Mouse (Mus musculus) spleen, postnatal 4 days (tissue): ENCODE measurements around the gene Senp3.
A peak's percentile ranks its signal among the peaks of the same experiment; 100 is the strongest.
"Not testable (repeated sequence)": the region's sequence is repeated elsewhere in the genome, so short reads cannot be mapped to it uniquely, and the experiment has no call there.

Experiments
- DNase-seq, 2 experiments: peaks; one replicate each; pipeline ENCODE4 v3.0.0; 2022; ENCODE audit warnings: low spot score in 2 of 2

Gene Senp3

GRCm38 (mm10) chr11:69681314-69682208, at the start of gene Senp3:
Gene Senp3, minus strand, starts transcription at chr11:69682084.
- DNase-seq = peak; percentile 94 to 97

- not testable (repeated sequence) for DNase-seq
These were observed 49.5 kb upstream of the Senp3 start for GRCm38 (mm10) chr11:69731408-69731807.

- peak; percentile 75 to 89 for DNase-seq
These were observed 47.2 kb upstream of the Senp3 start for GRCm38 (mm10) chr11:69729063-69729462.

DNA sequence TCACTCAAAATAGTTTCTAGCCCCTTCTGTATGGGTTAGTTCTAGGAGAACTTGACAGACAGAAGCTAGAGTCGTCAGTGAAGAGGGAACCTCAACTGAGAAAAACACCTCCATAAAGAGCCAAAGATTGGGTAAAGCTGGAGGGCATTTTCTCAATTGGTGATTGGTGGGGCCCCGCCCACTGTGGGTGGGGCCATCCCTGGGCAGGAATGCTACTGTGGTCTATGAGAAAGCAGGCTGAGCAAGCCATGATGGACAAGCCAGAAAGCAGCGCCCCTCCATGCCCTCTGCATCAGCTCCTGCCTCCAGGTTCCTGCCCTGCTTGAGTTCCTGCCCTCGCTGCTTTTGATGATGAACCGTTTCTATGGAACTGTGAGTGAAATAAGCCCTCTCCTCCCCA, 44.1 kb upstream of the Senp3 start:
- DNase-seq = peak; percentile 42 to 69

- DNase-seq = no peak
These were observed 41.2 kb upstream of the Senp3 start for GRCm38 (mm10) chr11:69723074-69723473.

- no peak for DNase-seq
These were observed 39.0 kb upstream of the Senp3 start for GRCm38 (mm10) chr11:69720852-69721251.

- DNase-seq = no peak
These were observed 37.5 kb upstream of the Senp3 start for GRCm38 (mm10) chr11:69719423-69719822.

GRCm38 (mm10) chr11:69718661-69719060, 36.8 kb upstream of the Senp3 start:
- peak in 1 of 2 experiments; percentile 34 for DNase-seq

- DNase-seq = no peak
These were observed 35.1 kb upstream of the Senp3 start for GRCm38 (mm10) chr11:69716953-69717352.

GRCm38 (mm10) chr11:69715929-69716328, 34.0 kb upstream of the Senp3 start:
- no peak for DNase-seq

DNA sequence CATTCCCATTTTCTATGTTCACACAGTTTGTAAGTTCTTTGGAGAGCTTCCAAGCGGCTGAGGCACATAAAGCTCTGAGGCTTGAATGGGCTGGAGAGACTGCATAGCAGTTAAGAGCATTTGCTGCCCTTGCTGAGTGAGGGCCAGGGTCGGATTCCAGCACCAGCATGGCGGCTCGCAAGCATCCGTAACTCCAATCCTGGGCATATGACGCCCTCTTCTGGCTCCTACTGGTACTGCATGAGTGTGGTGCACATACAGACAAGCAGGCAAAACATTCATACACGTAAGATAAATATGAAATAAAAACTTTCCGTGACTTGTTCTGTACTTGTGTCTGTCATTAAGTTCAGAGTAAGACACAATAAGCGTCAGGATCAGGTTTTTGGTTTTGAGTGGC, 33.6 kb upstream of the Senp3 start:
- peak in 1 of 2 experiments; percentile 38 for DNase-seq

- DNase-seq = no peak
These were observed 32.9 kb upstream of the Senp3 start for GRCm38 (mm10) chr11:69714636-69715329.

GRCm38 (mm10) chr11:69712954-69713672, 31.2 kb upstream of the Senp3 start:
- no peak for DNase-seq

DNA sequence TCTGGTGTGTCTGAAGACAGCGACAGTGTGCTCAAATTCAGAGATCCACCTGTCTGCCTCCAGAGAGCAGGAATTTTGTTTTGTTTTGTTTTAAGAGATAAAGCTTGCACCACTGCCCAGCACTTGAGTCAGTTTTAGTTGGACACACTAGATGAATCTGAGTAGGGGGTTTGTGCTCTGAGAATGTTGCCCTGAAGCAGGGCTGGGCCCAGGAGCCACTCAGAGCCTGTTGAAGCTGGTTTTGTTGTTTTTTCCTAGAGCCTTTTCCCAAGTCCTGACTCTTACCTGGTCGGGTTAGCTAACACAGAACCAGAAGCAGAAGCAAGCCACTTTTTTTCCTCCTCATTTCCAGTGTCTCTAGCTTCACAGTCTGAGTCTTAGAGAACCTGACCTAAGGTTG, 29.2 kb upstream of the Senp3 start:
- no peak for DNase-seq

- DNase-seq = no peak
These were observed 28.6 kb upstream of the Senp3 start for GRCm38 (mm10) chr11:69710470-69710869.

DNA sequence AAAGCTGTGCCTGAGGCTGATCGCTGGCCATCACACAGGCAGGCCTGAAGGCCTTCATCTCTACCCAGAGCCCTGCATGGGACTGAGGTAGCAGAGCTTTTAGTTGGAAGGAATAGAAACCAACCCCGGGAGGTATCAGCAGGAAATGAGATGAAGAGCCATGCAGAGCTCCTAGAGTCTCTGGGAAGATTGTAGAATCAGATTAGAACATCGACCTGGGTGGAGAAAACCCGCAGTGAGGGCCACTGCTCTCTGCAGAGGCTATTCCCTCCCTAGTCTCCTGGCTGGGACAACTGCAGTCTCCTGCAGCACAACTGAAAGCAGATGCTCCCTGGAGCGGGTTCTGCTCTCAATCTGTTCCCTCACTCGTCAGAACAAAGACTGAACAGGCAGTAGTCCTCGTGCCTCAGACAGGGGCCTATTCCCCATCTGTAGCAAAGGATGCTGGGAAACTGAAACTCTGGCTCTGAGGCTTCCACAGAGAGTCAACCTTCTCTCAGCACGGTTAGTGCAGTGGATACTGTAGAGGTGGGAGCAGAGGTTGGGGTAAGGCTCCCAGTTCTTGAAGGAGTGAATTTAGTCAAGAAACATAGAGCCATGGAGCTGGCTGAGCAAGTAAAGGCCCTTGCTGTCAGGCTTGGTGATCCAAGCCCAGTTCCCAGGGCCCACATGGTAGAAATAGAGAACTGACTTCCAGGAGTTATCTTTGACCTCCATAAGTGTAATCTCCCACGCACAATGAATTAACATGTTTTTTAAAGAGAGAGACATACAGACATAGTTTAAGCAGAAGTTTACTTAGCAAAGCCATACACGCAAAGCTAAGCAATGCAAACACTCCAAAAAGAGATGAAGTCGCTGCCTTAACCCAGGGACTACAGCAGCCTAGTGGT, 27.9 kb upstream of the Senp3 start:
- DNase-seq = no peak

DNA sequence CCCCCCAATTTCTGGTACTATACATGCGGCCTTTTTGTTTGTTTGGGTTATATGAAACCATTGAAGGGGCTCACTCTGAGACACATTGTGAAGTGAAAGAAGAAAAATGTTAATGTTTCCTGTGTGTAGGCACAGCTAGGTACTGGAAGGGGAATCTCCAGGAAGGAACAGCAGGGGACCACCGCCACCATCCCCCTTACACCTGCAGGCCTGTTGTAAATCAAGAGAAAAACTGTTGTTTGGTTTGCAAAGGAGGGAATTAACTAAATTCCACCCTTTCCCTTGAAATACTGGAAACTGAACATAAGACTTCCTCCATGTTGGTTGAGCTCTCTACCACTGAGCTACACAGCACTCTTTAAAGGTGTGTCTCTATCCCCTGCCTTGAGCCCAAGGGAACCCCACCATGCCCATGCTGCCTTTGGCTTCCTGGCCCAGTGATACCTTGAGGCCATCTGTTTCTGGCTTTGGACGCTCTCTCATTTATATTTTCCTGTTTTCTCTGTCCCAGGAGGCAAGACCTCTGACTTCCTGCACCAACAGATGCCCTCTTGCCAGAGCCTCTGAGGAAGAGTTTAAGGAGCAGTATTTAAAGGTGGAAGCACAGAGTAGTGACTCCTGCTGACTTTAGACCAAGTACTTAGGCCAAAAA, 26.9 kb upstream of the Senp3 start:
- DNase-seq = no peak

GRCm38 (mm10) chr11:69707873-69708381, 26.0 kb upstream of the Senp3 start:
- no peak for DNase-seq

DNA sequence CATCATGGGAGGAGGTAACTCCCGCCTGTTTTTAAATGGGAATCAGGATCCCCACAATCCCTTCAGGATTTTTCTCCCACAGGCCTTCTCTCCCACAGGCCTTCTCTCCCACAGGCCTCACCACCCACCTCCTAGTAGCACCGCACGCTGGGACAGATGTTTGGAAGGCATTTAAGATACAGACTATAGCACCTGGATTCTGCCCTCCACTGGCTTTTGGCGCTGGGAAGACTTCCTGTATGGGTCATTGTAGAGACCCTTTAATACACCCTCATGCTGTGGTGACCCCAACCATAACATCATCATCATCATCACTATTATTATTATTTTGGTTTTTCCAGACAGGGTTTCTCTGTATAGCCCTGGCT, 25.6 kb upstream of the Senp3 start:
- no peak for DNase-seq

- DNase-seq = no peak
These were observed 25.0 kb upstream of the Senp3 start for GRCm38 (mm10) chr11:69706775-69707479.
